Comparison of ENCODE assay signal across 20 mouse cellular contexts in the genomic region with DNA sequence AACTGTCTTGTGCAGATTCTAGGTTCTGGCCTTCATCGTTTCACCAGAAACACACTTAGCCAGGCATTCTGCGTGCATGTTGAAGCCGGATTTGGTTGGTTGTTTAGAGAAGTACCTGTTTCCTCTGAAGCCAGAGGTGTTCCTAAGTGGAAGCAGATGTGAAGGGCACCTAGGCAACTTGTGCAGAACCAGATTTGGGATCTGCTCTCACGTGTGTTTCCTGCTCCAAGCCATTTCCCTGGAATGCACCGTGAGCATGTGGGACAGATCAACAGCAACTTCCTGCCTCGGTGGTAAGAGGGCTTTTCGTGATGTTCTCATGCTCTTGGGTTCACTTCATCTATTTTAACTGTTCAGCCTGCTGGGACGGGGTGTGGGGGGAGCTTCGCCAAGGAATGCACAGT. TPM values are rescaled to one million over a fixed set of nuclear protein-coding genes. Genes with fewer than 3 reads are reported as not detected.
DNase-seq lines count a peak whose midpoint lies in the region; ATAC-seq and TF ChIP-seq lines count a peak whose summit lies in the region.
"Had no signal": no experiment of that assay in that cellular context is flagged by ENCODE, and none has a peak within 500 bp of the region (broad histone marks: within the 10 kb centered on the region; RNA-seq: fewer than 3 reads in every experiment).

No protein-coding gene starts in this region.

- ATAC-seq in limb, embryonic 11.5 days (ENCODE audit: insufficient number of reproducible peaks, low FRiP score, low TSS enrichment, low read depth) = peak; percentile 76

- peak overlapping the region; percentile 4 for H3K27ac ChIP-seq in left cerebral cortex, adult 2 months
- H3K27ac ChIP-seq in limb, embryonic 11.5 days (replicated peaks; ENCODE audit: low read depth, low read length) = 0 out of 2 replicates have a peak overlapping the region, but pooled peaks have one; percentile 53
- H3K27ac ChIP-seq: forebrain, embryonic 13.5 days; hindbrain, embryonic 14.5 days; liver, embryonic 14.5 days had no signal

- no peak overlapping the region for H3K4me2 ChIP-seq in limb, embryonic 11.5 days (ENCODE audit: low read depth, severe bottlenecking)
- H3K4me2 ChIP-seq: forebrain, embryonic 13.5 days; hindbrain, embryonic 14.5 days had no signal

- H3K36me3 ChIP-seq in limb, embryonic 11.5 days (ENCODE audit: control insufficient read depth, insufficient read depth, low read length) = no peaks in the 10 kb centered on the region

- peaks cover 10% of the 10 kb centered on the region; the same call in 1 of the 2 replicates for H3K4me1 ChIP-seq in limb, embryonic 11.5 days (ENCODE audit: control insufficient read depth, insufficient read depth, low read length)

- no peaks in the 10 kb centered on the region for H3K27me3 ChIP-seq in limb, embryonic 11.5 days (ENCODE audit: control insufficient read depth, insufficient read depth, low read length)
- H3K27me3 ChIP-seq: CH12.LX; forebrain, embryonic 13.5 days had no signal

- no peaks in the 10 kb centered on the region for H3K9me3 ChIP-seq in limb, embryonic 11.5 days (ENCODE audit: control insufficient read depth, low read length)
- H3K9me3 ChIP-seq: forebrain, embryonic 13.5 days had no signal

- no peak overlapping the region for H3K4me3 ChIP-seq in left cerebral cortex, adult 2 months
- no peak overlapping the region for H3K4me3 ChIP-seq in limb, embryonic 11.5 days (ENCODE audit: low read depth, low read length)
- H3K4me3 ChIP-seq: forebrain, embryonic 13.5 days had no signal

- intact Hi-C loops in left cerebral cortex, adult 2 months (cut with DNase I) = loop anchor here (2.0 to 5.0 kb wide), 3 partner anchors 249 to 854 kb away; no protein-coding TSS in a partner anchor
- intact Hi-C loops in left cerebral cortex, postnatal 14 days (cut with DNase I) = loop anchor here (5.0 to 10.0 kb wide), 4 partner anchors 176 to 672 kb away; no protein-coding TSS in a partner anchor

- no peak overlapping the region for H3K9ac ChIP-seq in limb, embryonic 11.5 days (ENCODE audit: low read length)
- H3K9ac ChIP-seq: forebrain, embryonic 13.5 days; hindbrain, embryonic 14.5 days; liver, embryonic 14.5 days had no signal

- TF ChIP-seq CTCF in left cerebral cortex, adult 2 months (IDR thresholded peaks at IDR 0.05) = no peak

- peak; percentile 20 for DNase-seq in embryo, embryonic 10 days (ENCODE audit: low spot score)
- no peak for DNase-seq in embryo, embryonic 10.5 days (ENCODE audit: low spot score)
- DNase-seq in left cerebral cortex, adult 2 months (ENCODE audit: extremely low spot score in 1 of 2, low spot score in 2 of 2) = no peak
- no peak for DNase-seq in left cerebral cortex, postnatal 14 days (ENCODE audit: low spot score in 2 of 2)
- peak; percentile 23 for DNase-seq in embryo, embryonic 11.5 days (ENCODE audit: low read depth, low spot score)
- DNase-seq in limb, embryonic 11.5 days (ENCODE audit: low spot score) = peak; percentile 70
- DNase-seq in testis, postnatal 10 days (ENCODE audit: low spot score) = no peak
- DNase-seq in cerebellum, adult 11-12 months = no peak
- DNase-seq: adrenal gland, postnatal 25 days; kidney, adult 2 months; right cerebral cortex, postnatal 14 days had no signal

- WGBS in limb, embryonic 11.5 days = 19% methylated on average over 9 of the region's 9 CpGs

RNA-seq across cellular contexts. Expression of a gene that starts 18.4 kb away (rescaled TPM):
- total RNA-seq in left cerebral cortex, adult 2 months (2021) = not detected
- not detected for total RNA-seq in left cerebral cortex, postnatal 14 days (2021)
- polyA plus RNA-seq in limb, embryonic 11.5 days (2014; fragmentation: Nextera tagmentation; extraction: Ambion mirVana) = not detected in 2 replicates
- total RNA-seq: adrenal gland, postnatal 25 days; CH12.LX; gastrocnemius, adult 18-20 months; granulocyte monocyte progenitor cell, adult 5-6 weeks; megakaryocyte-erythroid progenitor cell, adult 5-6 weeks had no signal
- polyA plus RNA-seq: forebrain, embryonic 13.5 days; heart, embryonic 14.5 days; kidney, adult 2 months; large intestine, adult 2 months; liver, embryonic 14.5 days had no signal

Comparison
In these comparisons a context has a peak if more than half of its experiments do, and no peak if none do; other contexts are left out.
1. DNase-seq: peak in embryo, embryonic 10 days (single experiment), embryo, embryonic 11.5 days (single experiment) and limb, embryonic 11.5 days (single experiment); none in embryo, embryonic 10.5 days (single experiment), left cerebral cortex, adult 2 months (0 of 2), left cerebral cortex, postnatal 14 days (0 of 2), testis, postnatal 10 days (single experiment) and cerebellum, adult 11-12 months (single experiment).